Mouse (Mus musculus) megakaryocyte-erythroid progenitor cell, adult 5-6 weeks (primary cell): ENCODE results near the gene Rgsl1. TPM values are rescaled to one million over a fixed set of nuclear protein-coding genes. Genes with fewer than 3 reads are reported as not detected.
"Not testable (repeated sequence)": the region's sequence is repeated elsewhere in the genome, so short reads cannot be mapped to it uniquely, and the experiment has no call there.

Experiments used
- ATAC-seq: replicated peaks from 2 replicates; pipeline ENCODE4 v1.8.0; 2016; ENCODE audit warnings: mild to moderate bottlenecking, inconsistent platforms; ENCODE audit not compliant: severe bottlenecking, poor library complexity, low FRiP score, low TSS enrichment
- total RNA-seq, 2 experiments: library from RNA; stranded (forward) in 1 of 2; stranded (reverse) in 1 of 2; fragments of 200-1000, 215-1000 nt in 1 of 2; fragments of >200 nt in 1 of 2; fragmentation: Nextera tagmentation in 1 of 2; gene quantifications; 2 replicates each; pipeline ENCODE4 v1.2.3; 2014 to 2017

Rgsl1 gene
- total RNA-seq, 2 experiments from 2014 or later, result not detected

GRCm38 (mm10) chr1:153783339-153783738 is 60.6 kb downstream of the Rgsl1 start:
- no peak for ATAC-seq

DNA sequence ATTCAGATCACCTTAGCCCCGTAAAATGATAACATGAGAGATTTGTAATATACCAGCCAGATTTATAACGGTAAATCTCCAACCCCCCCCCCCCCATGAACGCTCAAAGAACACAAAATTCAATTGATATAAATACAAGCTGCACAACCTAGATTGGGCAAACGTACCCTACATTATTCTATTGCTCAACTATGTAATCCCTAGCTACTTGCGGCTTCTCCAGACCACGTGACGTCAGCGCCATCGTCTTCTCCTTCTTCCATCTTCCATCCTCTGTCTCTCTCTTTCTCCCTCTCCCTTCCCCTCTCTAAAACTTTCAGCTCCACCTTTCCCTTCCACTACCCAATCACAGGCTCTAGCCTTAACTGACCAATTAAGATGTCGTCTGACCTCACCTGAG is 65.7 kb downstream of the Rgsl1 start:
- no peak for ATAC-seq

DNA sequence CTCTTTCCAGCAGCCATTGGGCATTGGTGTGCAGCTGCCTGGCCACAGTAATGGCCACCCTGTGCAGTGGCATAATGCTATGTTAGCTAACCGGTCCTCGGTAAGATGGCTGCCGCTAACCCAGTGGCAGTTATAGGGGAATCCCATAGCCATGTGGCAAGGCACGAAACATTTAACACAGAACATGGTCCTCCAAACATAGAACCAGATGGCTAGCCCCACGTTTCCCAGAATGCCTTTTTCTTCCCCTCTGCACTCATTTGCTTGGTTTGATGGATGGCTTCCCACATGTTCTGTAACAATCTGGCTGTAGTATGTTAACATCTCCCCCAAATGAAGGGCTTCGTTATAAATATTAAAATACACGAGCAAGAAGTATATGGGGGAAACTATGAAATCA is 67.7 kb downstream of the Rgsl1 start:
- no peak for ATAC-seq

DNA sequence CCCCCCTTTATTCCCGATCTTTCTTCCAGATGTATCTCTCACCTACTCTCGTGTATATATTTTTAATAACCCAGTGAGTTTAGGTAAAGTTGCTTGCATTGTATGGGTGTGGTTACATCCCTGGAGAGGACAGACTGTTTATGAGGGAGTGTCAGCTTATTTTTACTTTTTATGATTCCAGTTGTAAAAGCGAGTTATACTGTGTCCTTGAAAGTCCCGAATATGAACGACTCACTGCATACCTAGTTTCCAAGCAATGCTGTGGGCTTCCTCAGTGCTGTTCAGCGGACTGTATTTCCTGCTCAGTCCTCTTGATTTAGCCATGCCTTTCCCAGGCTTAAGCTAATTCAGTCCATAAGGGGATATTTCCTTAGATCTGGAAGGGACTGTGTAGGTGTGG is 68.8 kb downstream of the Rgsl1 start:
- ATAC-seq, result no peak

DNA sequence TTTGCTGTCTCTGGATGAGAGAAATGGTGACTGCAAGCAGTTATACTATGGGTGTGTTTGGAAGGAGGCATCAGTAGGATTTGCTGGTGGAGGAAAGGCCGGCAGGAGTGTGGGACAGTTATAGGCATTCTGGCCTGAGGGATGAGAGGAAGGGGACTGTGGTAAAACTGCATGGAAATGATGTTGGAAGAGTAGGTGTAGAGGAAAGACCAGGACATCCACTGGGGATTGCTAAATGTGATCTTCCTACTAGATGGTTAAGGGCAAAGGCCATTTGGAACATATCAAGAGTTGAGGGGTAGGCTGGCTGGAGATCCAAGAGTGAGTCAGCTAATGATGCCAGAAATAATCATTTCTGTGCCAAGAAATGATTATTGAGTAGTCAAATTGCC is 73.2 kb downstream of the Rgsl1 start:
- no peak for ATAC-seq

- no peak for ATAC-seq
Observed at GRCm38 (mm10) chr1:153769998-153770775, 73.8 kb downstream of the Rgsl1 start.

- not testable (repeated sequence) for ATAC-seq
Observed at GRCm38 (mm10) chr1:153769571-153769970, 74.4 kb downstream of the Rgsl1 start.

GRCm38 (mm10) chr1:153768465-153768864 is 75.5 kb downstream of the Rgsl1 start:
- ATAC-seq, result no peak

DNA sequence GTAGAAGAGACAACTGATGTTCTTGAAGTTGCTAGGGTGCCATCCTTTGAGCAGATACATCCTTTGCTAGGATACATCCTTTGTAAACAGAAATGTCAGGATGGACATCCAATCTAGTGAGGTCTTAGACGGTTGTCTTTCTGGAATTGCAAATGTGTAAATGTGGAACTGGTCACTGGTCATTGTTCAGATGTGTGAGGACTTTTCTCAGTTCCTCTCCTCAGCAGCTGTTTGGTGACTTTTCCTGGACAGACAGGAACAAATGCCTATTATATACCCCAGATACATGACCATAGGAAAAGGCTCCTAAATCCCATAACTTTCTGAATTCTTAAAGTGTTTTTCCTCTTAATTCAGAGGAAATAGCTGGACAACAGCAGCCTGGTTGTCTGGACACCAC is 76.7 kb downstream of the Rgsl1 start:
- ATAC-seq, result no peak

DNA sequence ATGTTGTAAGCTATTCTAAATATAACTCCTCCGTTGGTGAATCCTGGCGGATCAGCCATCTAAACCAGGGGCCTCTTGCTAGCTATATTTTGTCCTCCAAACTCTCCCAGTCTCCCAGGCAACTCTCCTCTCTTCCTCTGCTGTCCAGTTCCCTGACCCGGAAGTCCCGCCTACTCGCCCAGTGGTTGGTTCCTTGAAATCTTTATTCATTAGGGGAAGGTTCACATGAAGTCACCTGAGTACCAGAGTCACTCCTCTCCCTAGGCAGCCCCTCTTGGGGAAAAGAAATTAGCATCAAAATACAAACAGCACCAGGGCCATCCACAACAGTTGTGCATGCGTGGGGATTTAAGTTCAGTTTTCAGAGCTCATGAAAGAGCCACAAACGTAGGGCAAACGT is 77.6 kb downstream of the Rgsl1 start:
- ATAC-seq, result no peak

DNA sequence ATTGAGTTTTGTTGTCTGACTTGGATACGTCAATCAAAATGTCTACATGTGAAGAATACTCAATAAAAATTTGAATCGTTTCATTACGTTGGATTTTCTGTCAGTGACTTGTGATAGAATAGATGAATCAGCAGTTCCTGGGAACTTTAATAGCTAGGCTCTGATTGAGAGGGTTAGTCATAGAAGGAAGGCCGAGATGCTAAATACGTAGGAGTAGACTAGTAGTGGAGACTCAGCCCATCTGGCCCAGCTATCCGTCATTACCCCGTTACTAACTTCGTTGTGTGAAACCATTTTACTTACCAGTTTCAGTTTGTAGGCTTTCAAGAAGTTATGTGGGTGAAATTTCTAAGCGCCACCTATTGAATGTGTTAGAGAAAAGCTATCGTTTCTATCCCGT is 79.8 kb downstream of the Rgsl1 start:
- no peak for ATAC-seq

DNA sequence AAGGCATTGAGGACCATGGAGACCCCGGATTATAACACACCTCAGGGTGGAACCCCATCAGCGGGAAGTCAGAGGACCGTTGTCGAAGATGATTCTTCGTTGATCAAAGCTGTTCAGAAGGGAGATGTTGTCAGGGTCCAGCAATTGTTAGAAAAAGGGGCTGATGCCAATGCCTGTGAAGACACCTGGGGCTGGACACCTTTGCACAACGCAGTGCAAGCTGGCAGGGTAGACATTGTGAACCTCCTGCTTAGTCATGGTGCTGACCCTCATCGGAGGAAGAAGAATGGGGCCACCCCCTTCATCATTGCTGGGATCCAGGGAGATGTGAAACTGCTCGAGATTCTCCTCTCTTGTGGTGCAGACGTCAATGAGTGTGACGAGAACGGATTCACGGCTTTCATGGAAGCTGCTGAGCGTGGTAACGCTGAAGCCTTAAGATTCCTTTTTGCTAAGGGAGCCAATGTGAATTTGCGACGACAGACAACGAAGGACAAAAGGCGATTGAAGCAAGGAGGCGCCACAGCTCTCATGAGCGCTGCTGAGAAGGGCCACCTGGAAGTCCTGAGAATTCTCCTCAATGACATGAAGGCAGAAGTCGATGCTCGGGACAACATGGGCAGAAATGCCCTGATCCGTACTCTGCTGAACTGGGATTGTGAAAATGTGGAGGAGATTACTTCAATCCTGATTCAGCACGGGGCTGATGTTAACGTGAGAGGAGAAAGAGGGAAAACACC is 90.0 kb downstream of the Rgsl1 start:
- ATAC-seq, result no peak

GRCm38 (mm10) chr1:153752521-153752920 is 91.4 kb downstream of the Rgsl1 start:
- no peak for ATAC-seq

DNA sequence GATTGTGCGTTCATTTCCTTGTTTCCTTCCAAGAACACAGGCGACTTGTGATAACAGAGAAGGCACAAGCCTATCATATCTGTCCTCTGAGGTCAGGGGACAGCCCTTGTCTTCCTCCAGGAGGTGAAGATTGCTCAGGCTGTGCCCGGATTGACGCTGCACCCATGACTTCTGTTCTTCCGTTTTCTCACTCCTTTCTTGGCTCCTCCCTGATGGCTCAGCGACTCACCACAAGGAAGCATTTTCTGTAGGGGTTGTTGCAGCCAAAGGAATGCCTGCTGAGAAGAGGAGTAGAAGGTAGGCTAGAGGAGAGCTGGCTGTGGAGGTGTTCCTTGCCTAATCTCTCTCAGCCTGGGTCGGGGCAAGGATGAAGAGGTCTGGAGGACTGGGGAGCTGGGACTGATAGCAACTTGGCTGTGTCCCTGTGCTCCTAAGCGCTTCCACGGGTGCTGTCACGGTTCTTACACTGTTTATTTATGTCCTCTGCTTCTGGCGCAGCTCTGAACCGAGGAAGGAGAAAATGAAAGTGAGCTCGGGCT is 92.1 kb downstream of the Rgsl1 start:
- peak; percentile 72 for ATAC-seq

DNA sequence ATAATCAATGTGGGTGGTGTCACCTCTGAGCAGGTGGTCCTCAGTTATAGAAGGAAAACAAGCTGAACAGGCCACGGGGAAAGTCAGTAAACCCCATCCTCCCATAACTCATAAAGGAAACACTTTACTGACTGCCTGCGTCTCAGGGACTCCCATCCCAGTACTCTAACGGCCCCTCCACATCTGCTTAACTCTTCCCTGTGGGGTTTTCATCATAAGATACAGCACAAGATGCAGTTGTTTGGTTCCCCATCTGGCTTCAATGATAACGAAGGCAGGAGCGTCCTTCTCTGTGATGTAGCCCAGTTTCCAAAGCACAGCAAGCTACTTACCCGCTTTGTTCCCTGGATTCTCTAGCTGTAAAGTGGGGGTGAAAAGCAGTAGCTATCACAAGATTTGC is 93.9 kb downstream of the Rgsl1 start:
- peak; percentile 51 for ATAC-seq

DNA sequence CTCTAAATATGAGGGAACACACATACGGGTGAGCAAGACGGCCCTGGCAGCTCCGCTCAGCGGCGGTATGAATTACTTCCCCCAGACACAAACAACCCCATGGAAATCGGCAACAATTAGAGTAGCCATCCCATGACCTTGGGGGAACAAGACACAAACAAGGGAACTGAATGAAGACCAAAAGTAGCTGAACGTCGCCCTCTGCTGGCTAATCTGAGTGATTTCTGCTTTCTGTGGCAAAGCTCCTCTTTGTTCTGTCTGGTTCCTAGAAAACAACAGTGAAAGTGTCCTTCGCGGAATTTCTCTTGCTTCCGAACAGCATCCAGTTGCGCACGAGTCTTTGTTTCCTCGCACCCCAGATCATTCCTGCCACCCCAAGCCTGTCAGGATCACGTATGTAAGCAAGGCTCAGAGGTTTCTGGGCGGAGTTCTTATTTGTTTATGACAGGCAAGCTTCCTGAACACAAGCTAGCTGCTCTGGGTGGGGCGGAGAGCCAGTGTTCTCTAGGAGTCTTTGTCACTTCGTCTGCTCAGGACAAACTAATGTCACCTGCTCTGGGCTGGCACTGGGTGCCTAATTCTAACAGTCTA is 94.6 kb downstream of the Rgsl1 start, which contains the start of gene Rnasel:
TSS of gene Rnasel (plus strand) at position 216 of the 591 bp plus-strand sequence.
- ATAC-seq, result peak; percentile 46

DNA sequence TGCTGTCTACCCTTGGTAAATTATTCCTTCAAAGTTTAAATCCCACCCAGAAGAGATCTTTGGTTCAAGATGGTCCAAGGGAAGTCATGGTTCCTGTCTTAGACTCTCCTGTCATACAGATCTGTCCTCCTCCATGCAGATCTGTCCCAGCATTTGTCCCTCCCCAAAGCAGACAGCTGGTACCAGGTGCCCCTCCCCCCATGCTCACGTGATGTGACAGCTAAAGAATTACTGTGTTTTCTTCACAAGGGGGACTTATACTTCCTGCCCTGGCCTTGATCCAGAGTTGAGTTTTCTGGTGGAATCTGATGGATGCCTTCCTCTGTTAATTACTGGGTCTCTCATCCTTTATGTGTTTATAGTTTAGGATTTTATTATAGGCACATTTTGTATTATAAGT is 95.4 kb downstream of the Rgsl1 start:
- peak; percentile 31 for ATAC-seq

GRCm38 (mm10) chr1:153747861-153748530 is 95.9 kb downstream of the Rgsl1 start:
- ATAC-seq, result no peak

GRCm38 (mm10) chr1:153746728-153747127 is 97.2 kb downstream of the Rgsl1 start:
- peak; percentile 35; the same call in 1 of the 2 replicates for ATAC-seq
